Mouse (Mus musculus): Measurements from ENCODE around the gene Tomt. TPM values are rescaled to one million over a fixed set of nuclear protein-coding genes. Genes with fewer than 3 reads are reported as not detected.

Tomt gene
- polyA plus RNA-seq, 1 experiment = 0.13 TPM

- H3K27me3 ChIP-seq (ENCODE audit: control insufficient read depth, insufficient read depth, low read length) = no peaks in the 10 kb centered on the region
- no peak overlapping the region for H3K27ac ChIP-seq (ENCODE audit: insufficient read depth, low read length)
- no peaks in the 10 kb centered on the region for H3K4me1 ChIP-seq (ENCODE audit: control insufficient read depth, insufficient read depth, low read length)
- DNase-seq = no peak
- 89% methylated on average over 16 of the region's 16 CpGs for whole genome bisulfite sequencing
- H3K4me3 ChIP-seq (replicated peaks; ENCODE audit: insufficient read depth, low read depth, low read length) = no peak overlapping the region
- TF ChIP-seq CTCF (IDR thresholded peaks at IDR 0.05; ENCODE audit: borderline replicate concordance, insufficient read depth, low read depth, low read length) (no peak), POLR2A (IDR thresholded peaks at IDR 0.05; ENCODE audit: borderline replicate concordance, insufficient read depth, low read length) (no peak)
Measured at GRCm38 (mm10) chr7:101900331-101901097, 5.6 kb downstream of the Tomt start.

GRCm38 (mm10) chr7:101896104-101897066, 9.8 kb downstream of the Tomt start:
- peak; percentile 97 to 98 for DNase-seq
- H3K4me1 ChIP-seq (ENCODE audit: control insufficient read depth, insufficient read depth, low read length) = no peaks in the 10 kb centered on the region
- peak overlapping the region; percentile 64 for H3K4me3 ChIP-seq (replicated peaks; ENCODE audit: insufficient read depth, low read depth, low read length)
- H3K27me3 ChIP-seq (ENCODE audit: control insufficient read depth, insufficient read depth, low read length) = no peaks in the 10 kb centered on the region
- peak overlapping the region; percentile 44 for H3K27ac ChIP-seq (ENCODE audit: insufficient read depth, low read length)
- under 1% methylated on average over 57 of the region's 57 CpGs for WGBS
- TF ChIP-seq POLR2A (IDR thresholded peaks at IDR 0.05; ENCODE audit: borderline replicate concordance, insufficient read depth, low read length) = peak; percentile 87
- no peak; the same call in 1 of the 2 replicates for TF ChIP-seq CTCF (IDR thresholded peaks at IDR 0.05; ENCODE audit: borderline replicate concordance, insufficient read depth, low read depth, low read length)

GRCm38 (mm10) chr7:101895695-101896094, 10.5 kb downstream of the Tomt start:
- no peak for DNase-seq
- H3K4me1 ChIP-seq (ENCODE audit: control insufficient read depth, insufficient read depth, low read length) = no peaks in the 10 kb centered on the region; the same call in 1 of the 2 replicates
- WGBS = 16% methylated on average over 9 of the region's 9 CpGs
- peak overlapping the region; percentile 23 for H3K27ac ChIP-seq (ENCODE audit: insufficient read depth, low read length)
- TF ChIP-seq CTCF (IDR thresholded peaks at IDR 0.05; ENCODE audit: borderline replicate concordance, insufficient read depth, low read depth, low read length) (no peak), POLR2A (IDR thresholded peaks at IDR 0.05; ENCODE audit: borderline replicate concordance, insufficient read depth, low read length) (no peak)
- H3K4me3 ChIP-seq (replicated peaks; ENCODE audit: insufficient read depth, low read depth, low read length) = peak overlapping the region; percentile 64
- no peaks in the 10 kb centered on the region for H3K27me3 ChIP-seq (ENCODE audit: control insufficient read depth, insufficient read depth, low read length)

GRCm38 (mm10) chr7:101888460-101888859, 17.7 kb downstream of the Tomt start:
- no peaks in the 10 kb centered on the region for H3K27me3 ChIP-seq (ENCODE audit: control insufficient read depth, insufficient read depth, low read length)
- TF ChIP-seq CTCF (IDR thresholded peaks at IDR 0.05; ENCODE audit: borderline replicate concordance, insufficient read depth, low read depth, low read length) (no peak), POLR2A (IDR thresholded peaks at IDR 0.05; ENCODE audit: borderline replicate concordance, insufficient read depth, low read length) (no peak)
- 84% methylated on average over 4 of the region's 4 CpGs for WGBS
- no peak overlapping the region for H3K4me3 ChIP-seq (replicated peaks; ENCODE audit: insufficient read depth, low read depth, low read length)
- H3K4me1 ChIP-seq (ENCODE audit: control insufficient read depth, insufficient read depth, low read length) = no peaks in the 10 kb centered on the region; the same call in 1 of the 2 replicates
- DNase-seq = no peak
- H3K27ac ChIP-seq (ENCODE audit: insufficient read depth, low read length) = no peak overlapping the region

GRCm38 (mm10) chr7:101886274-101886673, 19.9 kb downstream of the Tomt start:
- Histone ChIP-seq H3K27me3 (ENCODE audit: control insufficient read depth, insufficient read depth, low read length) (no peaks in the 10 kb centered on the region), H3K4me3 (replicated peaks; ENCODE audit: insufficient read depth, low read depth, low read length) (no peak overlapping the region), H3K4me1 (ENCODE audit: control insufficient read depth, insufficient read depth, low read length) (no peaks in the 10 kb centered on the region; the same call in 1 of the 2 replicates), H3K27ac (ENCODE audit: insufficient read depth, low read length) (no peak overlapping the region)
- 86% methylated on average over 6 of the region's 6 CpGs for WGBS
- DNase-seq = no peak
- TF ChIP-seq POLR2A (IDR thresholded peaks at IDR 0.05; ENCODE audit: borderline replicate concordance, insufficient read depth, low read length) = no peak
- no peak for TF ChIP-seq CTCF (IDR thresholded peaks at IDR 0.05; ENCODE audit: borderline replicate concordance, insufficient read depth, low read depth, low read length)

- H3K27ac ChIP-seq (ENCODE audit: insufficient read depth, low read length) = no peak overlapping the region
- no peaks in the 10 kb centered on the region for H3K27me3 ChIP-seq (ENCODE audit: control insufficient read depth, insufficient read depth, low read length)
- no peaks in the 10 kb centered on the region for H3K4me1 ChIP-seq (ENCODE audit: control insufficient read depth, insufficient read depth, low read length)
- 96% methylated on average over 4 of the region's 4 CpGs for WGBS
- TF ChIP-seq CTCF (IDR thresholded peaks at IDR 0.05; ENCODE audit: borderline replicate concordance, insufficient read depth, low read depth, low read length) (no peak), POLR2A (IDR thresholded peaks at IDR 0.05; ENCODE audit: borderline replicate concordance, insufficient read depth, low read length) (no peak)
- DNase-seq = no peak
- H3K4me3 ChIP-seq (replicated peaks; ENCODE audit: insufficient read depth, low read depth, low read length) = no peak overlapping the region
Measured at GRCm38 (mm10) chr7:101884160-101884559, 22.0 kb downstream of the Tomt start.

GRCm38 (mm10) chr7:101882413-101883154, 23.6 kb downstream of the Tomt start:
- Histone ChIP-seq H3K27ac (ENCODE audit: insufficient read depth, low read length) (no peak overlapping the region), H3K4me3 (replicated peaks; ENCODE audit: insufficient read depth, low read depth, low read length) (no peak overlapping the region), H3K27me3 (ENCODE audit: control insufficient read depth, insufficient read depth, low read length) (no peaks in the 10 kb centered on the region), H3K4me1 (ENCODE audit: control insufficient read depth, insufficient read depth, low read length) (no peaks in the 10 kb centered on the region)
- WGBS = 60% methylated on average over 9 of the region's 9 CpGs
- DNase-seq = no peak
- TF ChIP-seq POLR2A (IDR thresholded peaks at IDR 0.05; ENCODE audit: borderline replicate concordance, insufficient read depth, low read length) = no peak
- TF ChIP-seq CTCF (IDR thresholded peaks at IDR 0.05; ENCODE audit: borderline replicate concordance, insufficient read depth, low read depth, low read length) = no peak

Data from cerebellum, adult 2 months (tissue).